Mouse (Mus musculus): ENCODE measurements at regions not wholly inside any gene's neighbourhood (a gene's known extent, or its start where the extent isn't known, plus 50 kb on each side); places are given as distances from the start of the nearest gene placed in this dataset.

- no peak for TF ChIP-seq CTCF (IDR thresholded peaks at IDR 0.05; ENCODE audit: insufficient read depth, low read depth, low read length)
- no peak for TF ChIP-seq POLR2A (IDR thresholded peaks at IDR 0.05; ENCODE audit: insufficient read depth, low read depth, low read length)
- no peaks in the 10 kb centered on the region for H3K4me1 ChIP-seq (ENCODE audit: control insufficient read depth, insufficient read depth, low read length)
- no peak overlapping the region for H3K4me3 ChIP-seq (ENCODE audit: insufficient read depth, low read depth, low read length)
- WGBS: 92% methylated on average over 4 of the region's 4 CpGs
- H3K27ac ChIP-seq (ENCODE audit: insufficient read depth, low read depth, low read length): no peak overlapping the region
Measured at GRCm38 (mm10) chr10:8983347-8983746, 97.5 kb upstream of the Sash1 start.

- Histone ChIP-seq H3K4me3 (ENCODE audit: insufficient read depth, low read depth, low read length) (no peak overlapping the region), H3K27ac (ENCODE audit: insufficient read depth, low read depth, low read length) (no peak overlapping the region), H3K4me1 (ENCODE audit: control insufficient read depth, insufficient read depth, low read length) (no peaks in the 10 kb centered on the region)
- WGBS: 93% methylated on average over 1 of the region's 1 CpGs
- TF ChIP-seq POLR2A (IDR thresholded peaks at IDR 0.05; ENCODE audit: insufficient read depth, low read depth, low read length) (no peak), CTCF (IDR thresholded peaks at IDR 0.05; ENCODE audit: insufficient read depth, low read depth, low read length) (no peak)
Measured at GRCm38 (mm10) chr10:8980568-8980967, 94.7 kb upstream of the Sash1 start.

GRCm38 (mm10) chr10:8978595-8978994, 92.7 kb upstream of the Sash1 start:
- TF ChIP-seq CTCF (IDR thresholded peaks at IDR 0.05; ENCODE audit: insufficient read depth, low read depth, low read length): no peak
- TF ChIP-seq POLR2A (IDR thresholded peaks at IDR 0.05; ENCODE audit: insufficient read depth, low read depth, low read length): no peak

DNA sequence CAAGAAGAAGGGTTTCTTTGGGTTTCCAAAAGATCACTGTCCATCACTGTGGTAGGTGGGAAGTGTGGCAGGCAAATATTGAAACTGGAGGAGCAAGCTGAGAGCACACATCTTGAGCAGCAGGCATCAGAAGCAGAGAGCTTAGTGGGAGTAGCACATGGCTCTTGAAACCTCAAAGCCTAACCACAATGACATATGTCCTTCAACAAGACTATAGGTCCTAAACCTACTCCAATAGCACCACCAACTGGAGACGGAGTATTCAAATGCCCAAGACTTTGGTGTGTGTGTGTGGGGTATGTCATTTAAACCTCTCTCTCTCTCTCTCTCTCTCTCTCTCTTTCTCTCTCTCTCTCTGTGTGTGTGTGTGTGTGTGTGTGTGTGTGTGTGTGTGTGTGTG, 88.1 kb upstream of the Sash1 start:
- peaks cover 2% of the 10 kb centered on the region; the same call in 1 of the 2 replicates for H3K4me1 ChIP-seq (ENCODE audit: control insufficient read depth, insufficient read depth, low read length)
- H3K27ac ChIP-seq (ENCODE audit: insufficient read depth, low read depth, low read length): no peak overlapping the region
- TF ChIP-seq CTCF (IDR thresholded peaks at IDR 0.05; ENCODE audit: insufficient read depth, low read depth, low read length): no peak
- WGBS: 52% methylated on average over 1 of the region's 1 CpGs
- no peak overlapping the region for H3K4me3 ChIP-seq (ENCODE audit: insufficient read depth, low read depth, low read length)

More at GRCm38 (mm10) chr10:8978595-8978994, 92.7 kb upstream of the Sash1 start:
- no peak overlapping the region for H3K27ac ChIP-seq (ENCODE audit: insufficient read depth, low read depth, low read length)
- H3K4me3 ChIP-seq (ENCODE audit: insufficient read depth, low read depth, low read length): no peak overlapping the region
- 90% methylated on average over 3 of the region's 3 CpGs for WGBS
- no peaks in the 10 kb centered on the region for H3K4me1 ChIP-seq (ENCODE audit: control insufficient read depth, insufficient read depth, low read length)

DNA sequence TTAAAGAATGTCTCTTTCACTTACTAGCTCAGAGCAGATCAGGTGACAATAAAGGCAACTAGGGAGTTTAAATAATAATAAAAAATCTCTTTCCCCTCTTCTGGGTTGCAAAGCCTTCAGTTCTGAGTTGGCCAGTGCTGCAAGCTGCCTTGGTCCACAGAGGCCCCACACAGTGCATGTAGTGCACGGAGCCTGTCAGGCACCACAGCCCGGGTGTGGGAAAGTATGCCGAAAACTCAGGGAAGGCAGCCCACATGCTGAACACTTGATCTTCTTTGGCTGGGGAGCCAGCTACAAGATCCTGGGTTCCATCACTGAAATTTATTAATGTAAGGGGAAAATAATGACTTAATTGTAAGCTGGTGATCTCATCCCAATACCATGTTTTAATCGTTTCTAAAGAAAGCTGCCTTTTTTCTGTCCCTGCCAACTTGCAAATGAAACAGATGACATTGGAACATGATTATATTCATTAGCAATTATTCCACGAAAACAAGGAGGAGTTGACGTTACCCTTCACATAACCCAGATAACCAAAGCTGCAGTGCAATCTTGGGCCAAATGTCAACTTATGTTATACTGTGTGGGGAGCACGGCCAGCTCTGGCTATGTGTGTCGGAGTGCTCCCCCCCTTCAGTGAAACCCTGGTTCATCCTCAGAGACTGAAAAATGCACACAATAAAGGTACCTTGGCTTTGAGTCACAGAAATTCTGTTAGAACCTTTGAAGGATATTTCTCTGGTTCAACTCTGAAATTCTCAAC, 87.1 kb upstream of the Sash1 start:
- Histone ChIP-seq H3K4me1 (ENCODE audit: control insufficient read depth, insufficient read depth, low read length) (peaks cover 2% of the 10 kb centered on the region; the same call in 1 of the 2 replicates), H3K4me3 (ENCODE audit: insufficient read depth, low read depth, low read length) (no peak overlapping the region), H3K27ac (ENCODE audit: insufficient read depth, low read depth, low read length) (no peak overlapping the region)
- no peak for TF ChIP-seq POLR2A (IDR thresholded peaks at IDR 0.05; ENCODE audit: insufficient read depth, low read depth, low read length)
- WGBS: 35% methylated on average over 8 of the region's 8 CpGs

DNA sequence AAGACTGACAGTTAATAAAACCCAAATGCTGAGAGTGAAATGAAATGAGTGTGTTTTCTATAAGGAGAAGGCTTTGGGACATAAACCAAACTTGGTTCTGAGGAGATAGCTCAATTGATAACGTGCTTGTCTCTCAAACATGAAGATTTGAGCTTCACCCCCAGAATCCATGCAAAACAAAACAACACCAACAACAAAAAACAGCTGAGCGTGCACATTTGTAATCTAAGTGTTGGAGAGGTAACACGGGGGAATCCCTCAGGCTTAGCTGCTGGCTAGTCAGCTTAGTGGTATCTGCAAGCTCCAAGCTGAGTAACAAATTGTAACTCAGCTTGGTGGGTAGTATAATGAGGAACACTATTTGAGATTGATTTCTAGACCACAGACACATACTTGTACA, 84.9 kb upstream of the Sash1 start:
- Histone ChIP-seq H3K27ac (ENCODE audit: insufficient read depth, low read depth, low read length) (no peak overlapping the region), H3K4me1 (ENCODE audit: control insufficient read depth, insufficient read depth, low read length) (peaks cover 2% of the 10 kb centered on the region; the same call in 1 of the 2 replicates), H3K4me3 (ENCODE audit: insufficient read depth, low read depth, low read length) (no peak overlapping the region)
- TF ChIP-seq CTCF (IDR thresholded peaks at IDR 0.05; ENCODE audit: insufficient read depth, low read depth, low read length) (no peak), POLR2A (IDR thresholded peaks at IDR 0.05; ENCODE audit: insufficient read depth, low read depth, low read length) (no peak)
- WGBS: 90% methylated on average over 3 of the region's 3 CpGs

DNA sequence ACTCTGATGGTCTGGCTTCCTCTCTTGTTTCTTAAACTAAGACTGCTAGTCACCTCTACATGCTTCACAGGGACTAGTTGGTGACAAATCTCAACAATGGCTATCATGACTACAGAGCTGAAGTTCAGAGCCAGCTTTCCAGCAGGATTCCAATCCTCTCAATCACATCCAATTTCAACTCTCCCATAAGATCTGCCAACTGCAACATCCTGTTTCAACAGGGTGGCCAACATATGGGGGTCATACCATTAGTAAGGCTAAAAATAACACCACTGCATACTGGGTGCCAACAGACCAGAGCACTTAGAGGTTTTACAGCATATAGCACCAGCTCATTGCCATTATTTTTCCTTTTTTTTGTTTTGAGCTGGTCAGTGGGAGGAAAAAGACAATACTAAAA, 83.7 kb upstream of the Sash1 start:
- no peak for TF ChIP-seq CTCF (IDR thresholded peaks at IDR 0.05; ENCODE audit: insufficient read depth, low read depth, low read length)
- H3K4me3 ChIP-seq (ENCODE audit: insufficient read depth, low read depth, low read length): no peak overlapping the region
- H3K4me1 ChIP-seq (ENCODE audit: control insufficient read depth, insufficient read depth, low read length): peaks cover 2% of the 10 kb centered on the region; the same call in 1 of the 2 replicates
- 0 out of 2 replicates have a peak overlapping the region, but pooled peaks have one; percentile 17 for H3K27ac ChIP-seq (ENCODE audit: insufficient read depth, low read depth, low read length)

- 83% methylated on average over 5 of the region's 5 CpGs for WGBS
- H3K27ac ChIP-seq (ENCODE audit: insufficient read depth, low read depth, low read length): 0 out of 2 replicates have a peak overlapping the region, but pooled peaks have one; percentile 17
- TF ChIP-seq CTCF (IDR thresholded peaks at IDR 0.05; ENCODE audit: insufficient read depth, low read depth, low read length) (no peak), POLR2A (IDR thresholded peaks at IDR 0.05; ENCODE audit: insufficient read depth, low read depth, low read length) (no peak)
- peaks cover 2% of the 10 kb centered on the region; the same call in 1 of the 2 replicates for H3K4me1 ChIP-seq (ENCODE audit: control insufficient read depth, insufficient read depth, low read length)
- H3K4me3 ChIP-seq (ENCODE audit: insufficient read depth, low read depth, low read length): no peak overlapping the region
Measured at GRCm38 (mm10) chr10:8969016-8969415, 83.1 kb upstream of the Sash1 start.

DNA sequence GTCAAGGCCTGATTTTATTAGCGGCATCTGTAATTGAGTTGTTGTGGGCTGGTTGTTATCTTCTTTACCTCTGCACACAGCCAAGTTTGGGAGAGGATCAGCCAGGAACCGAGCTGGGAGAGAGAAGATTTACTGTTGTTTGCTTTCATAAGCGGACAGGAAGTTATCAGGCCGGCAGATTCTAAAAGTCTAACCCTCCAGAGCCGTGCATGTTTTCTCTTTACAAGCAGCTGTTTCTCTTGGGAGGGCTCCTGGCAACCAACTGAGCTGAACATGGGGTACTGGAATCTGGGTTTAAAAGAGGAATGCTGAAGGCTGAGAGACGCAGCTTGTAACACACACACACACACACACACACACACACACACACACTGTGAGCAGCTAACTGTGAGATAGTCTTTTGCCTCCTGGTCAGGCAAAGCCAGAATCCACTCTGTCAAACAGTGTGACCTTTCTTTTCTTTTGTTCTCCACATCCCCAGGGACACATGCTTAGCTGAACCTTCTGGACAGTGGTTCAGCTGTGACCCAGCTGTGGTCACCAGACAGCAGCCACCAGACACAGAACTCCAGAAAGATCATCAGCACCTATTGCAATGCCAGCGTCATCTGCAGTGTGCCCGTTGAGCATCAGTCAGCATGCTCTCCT, 82.5 kb upstream of the Sash1 start:
- peaks cover 2% of the 10 kb centered on the region; the same call in 1 of the 2 replicates for H3K4me1 ChIP-seq (ENCODE audit: control insufficient read depth, insufficient read depth, low read length)
- TF ChIP-seq CTCF (IDR thresholded peaks at IDR 0.05; ENCODE audit: insufficient read depth, low read depth, low read length) (no peak), POLR2A (IDR thresholded peaks at IDR 0.05; ENCODE audit: insufficient read depth, low read depth, low read length) (no peak)
- no peak overlapping the region; the same call in 1 of the 2 replicates for H3K27ac ChIP-seq (ENCODE audit: insufficient read depth, low read depth, low read length)
- no peak overlapping the region for H3K4me3 ChIP-seq (ENCODE audit: insufficient read depth, low read depth, low read length)
- 69% methylated on average over 8 of the region's 8 CpGs for WGBS

Data from olfactory bulb, adult 2 months (tissue).